Mouse (Mus musculus): ENCODE data around the gene Zfp740. TPM values are rescaled to one million over a fixed set of nuclear protein-coding genes. Genes with fewer than 3 reads are reported as not detected.
A peak's percentile ranks its signal among the peaks of the same experiment; 100 is the strongest.

Gene Zfp740
- polyA plus RNA-seq, 1 experiment: 46.6 TPM

DNA sequence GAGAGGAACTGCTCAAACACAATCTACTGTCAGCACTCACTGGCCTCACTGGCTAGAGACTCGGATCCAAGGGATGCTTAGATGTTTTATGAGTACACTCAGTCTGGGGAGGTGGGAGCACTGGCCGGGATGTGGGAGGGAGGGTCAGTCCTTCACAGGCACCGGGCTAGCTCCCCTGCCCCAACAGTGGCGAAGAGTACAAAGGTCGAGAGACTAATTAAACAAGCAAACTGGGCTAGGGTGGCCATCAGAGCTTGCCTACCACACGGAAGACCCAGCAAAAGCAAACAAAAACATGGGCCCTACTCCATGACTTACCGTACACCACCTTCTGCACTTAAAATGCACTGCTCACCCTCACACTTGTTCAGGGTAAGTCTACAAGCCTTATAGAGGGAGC is 11.3 kb upstream of the Zfp740 start:
- DNase-seq: no peak
- H3K4me3 ChIP-seq (replicated peaks; ENCODE audit: extremely low read depth, low read depth, low read length): no peak overlapping the region
- H3K4me1 ChIP-seq (ENCODE audit: control insufficient read depth, insufficient read depth, low read length): no peaks in the 10 kb centered on the region; the same call in 1 of the 2 replicates
- TF ChIP-seq CTCF (IDR thresholded peaks at IDR 0.05; ENCODE audit: insufficient read depth, low read length) (no peak), POLR2A (IDR thresholded peaks at IDR 0.05; ENCODE audit: borderline replicate concordance, extremely low read depth, low read depth, low read length) (no peak)
- 58% methylated on average over 7 of the region's 7 CpGs for WGBS

DNA sequence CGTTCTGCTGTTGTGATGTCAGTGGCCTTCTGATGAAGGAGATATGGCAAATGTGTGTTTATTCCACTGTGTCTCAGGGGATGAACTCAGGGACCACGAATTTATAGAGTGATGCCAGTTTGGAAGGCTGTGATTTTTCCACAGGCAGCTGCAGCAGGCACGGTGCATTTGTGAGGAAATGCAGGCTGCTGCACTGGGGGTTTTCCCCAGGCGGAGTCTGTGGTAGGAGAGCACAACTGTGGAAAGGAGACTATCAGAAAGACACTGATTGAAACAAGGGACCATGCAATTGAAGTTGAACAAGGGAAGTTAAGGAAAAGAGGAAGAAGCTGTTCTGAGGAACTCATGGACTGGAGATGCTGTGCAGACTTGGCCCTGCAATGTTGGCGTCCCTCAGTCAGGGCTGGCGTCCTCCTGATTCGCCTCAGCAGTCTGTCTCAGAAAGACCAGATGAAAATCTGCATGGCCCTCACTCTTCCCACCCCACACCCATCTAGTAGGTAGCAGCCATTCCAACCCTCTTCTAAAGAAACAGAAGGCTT is 10.7 kb upstream of the Zfp740 start:
- DNase-seq: no peak
- Histone ChIP-seq H3K4me1 (ENCODE audit: control insufficient read depth, insufficient read depth, low read length) (no peaks in the 10 kb centered on the region; the same call in 1 of the 2 replicates), H3K4me3 (replicated peaks; ENCODE audit: extremely low read depth, low read depth, low read length) (no peak overlapping the region)
- 53% methylated on average over 7 of the region's 7 CpGs for WGBS
- no peak for TF ChIP-seq CTCF (IDR thresholded peaks at IDR 0.05; ENCODE audit: insufficient read depth, low read length)
- TF ChIP-seq POLR2A (IDR thresholded peaks at IDR 0.05; ENCODE audit: borderline replicate concordance, extremely low read depth, low read depth, low read length): no peak

DNA sequence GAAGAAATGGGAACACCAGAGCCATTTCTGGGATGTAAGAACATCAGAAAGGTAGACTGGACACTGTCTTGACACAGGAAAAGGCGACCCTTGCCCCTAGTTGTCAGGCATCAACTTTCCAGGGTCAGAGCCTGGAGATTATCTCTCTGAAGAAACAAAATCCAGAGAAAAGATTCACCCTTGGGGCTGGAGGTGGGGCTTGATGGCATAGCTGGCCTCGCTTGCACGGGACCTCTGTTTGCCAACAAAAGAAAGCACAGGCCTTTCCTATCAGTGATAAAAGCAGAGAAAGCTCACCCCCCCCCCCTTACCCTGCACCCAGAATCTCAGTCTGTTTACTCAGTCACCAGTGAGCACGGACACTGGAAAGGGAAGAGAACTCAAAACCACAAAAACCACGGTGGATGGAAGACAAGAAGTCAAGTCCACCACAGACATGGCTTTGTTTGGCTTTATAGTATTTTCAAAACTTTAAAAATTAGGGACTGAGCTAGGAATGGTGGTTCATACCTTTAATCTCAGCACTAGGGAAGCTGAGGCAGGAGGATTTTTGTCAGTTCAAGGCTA is 10.1 kb upstream of the Zfp740 start:
- no peak for DNase-seq
- WGBS: 48% methylated on average over 5 of the region's 5 CpGs
- TF ChIP-seq POLR2A (IDR thresholded peaks at IDR 0.05; ENCODE audit: borderline replicate concordance, extremely low read depth, low read depth, low read length): no peak
- no peak for TF ChIP-seq CTCF (IDR thresholded peaks at IDR 0.05; ENCODE audit: insufficient read depth, low read length)
- no peaks in the 10 kb centered on the region; the same call in 1 of the 2 replicates for H3K4me1 ChIP-seq (ENCODE audit: control insufficient read depth, insufficient read depth, low read length)
- H3K4me3 ChIP-seq (replicated peaks; ENCODE audit: extremely low read depth, low read depth, low read length): no peak overlapping the region

DNA sequence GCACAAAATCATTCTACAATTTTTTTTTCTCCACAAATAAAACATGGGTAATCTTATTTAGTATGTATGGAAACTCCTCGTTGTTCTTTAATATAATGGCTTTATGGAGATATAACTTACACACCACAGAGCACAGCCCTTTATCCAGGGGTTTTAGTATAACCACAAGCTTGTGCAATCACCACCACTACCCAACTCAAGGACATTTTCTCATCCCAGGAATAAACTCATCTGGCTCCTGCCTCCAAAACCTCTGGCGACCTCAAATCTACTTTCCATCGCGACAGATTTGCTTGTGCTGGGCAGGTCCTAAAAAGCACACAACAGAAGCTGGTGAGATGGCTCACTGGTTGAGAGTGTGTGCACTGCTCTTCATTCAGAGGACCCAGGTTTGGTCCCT is 9.4 kb upstream of the Zfp740 start:
- Histone ChIP-seq H3K4me1 (ENCODE audit: control insufficient read depth, insufficient read depth, low read length) (no peaks in the 10 kb centered on the region; the same call in 1 of the 2 replicates), H3K4me3 (replicated peaks; ENCODE audit: extremely low read depth, low read depth, low read length) (no peak overlapping the region)
- 67% methylated on average over 4 of the region's 4 CpGs for WGBS
- DNase-seq: no peak
- no peak for TF ChIP-seq CTCF (IDR thresholded peaks at IDR 0.05; ENCODE audit: insufficient read depth, low read length)
- TF ChIP-seq POLR2A (IDR thresholded peaks at IDR 0.05; ENCODE audit: borderline replicate concordance, extremely low read depth, low read depth, low read length): no peak

DNA sequence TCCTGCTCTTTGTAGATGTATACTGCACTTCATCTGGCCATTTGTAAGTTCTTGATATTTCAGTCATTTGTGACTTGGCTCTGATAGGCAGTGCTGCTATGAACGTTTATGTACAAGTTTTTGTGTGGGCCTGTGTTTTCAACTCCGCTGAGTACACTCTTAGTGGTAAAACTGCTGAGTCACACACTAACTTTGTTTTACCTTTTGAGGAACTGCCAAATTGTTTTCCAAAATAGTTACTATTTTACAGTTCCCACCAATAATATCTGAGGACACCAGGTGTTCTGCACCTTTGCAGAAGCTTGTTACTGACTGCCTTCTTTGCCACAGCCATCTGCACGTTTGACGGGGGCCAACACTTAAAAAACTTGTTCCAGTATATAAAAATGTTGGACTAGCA is 8.6 kb upstream of the Zfp740 start:
- Histone ChIP-seq H3K4me3 (replicated peaks; ENCODE audit: extremely low read depth, low read depth, low read length) (no peak overlapping the region), H3K4me1 (ENCODE audit: control insufficient read depth, insufficient read depth, low read length) (peaks cover 3% of the 10 kb centered on the region; the same call in 1 of the 2 replicates)
- TF ChIP-seq CTCF (IDR thresholded peaks at IDR 0.05; ENCODE audit: insufficient read depth, low read length) (no peak), POLR2A (IDR thresholded peaks at IDR 0.05; ENCODE audit: borderline replicate concordance, extremely low read depth, low read depth, low read length) (no peak)
- 58% methylated on average over 4 of the region's 4 CpGs for WGBS
- DNase-seq: no peak

DNA sequence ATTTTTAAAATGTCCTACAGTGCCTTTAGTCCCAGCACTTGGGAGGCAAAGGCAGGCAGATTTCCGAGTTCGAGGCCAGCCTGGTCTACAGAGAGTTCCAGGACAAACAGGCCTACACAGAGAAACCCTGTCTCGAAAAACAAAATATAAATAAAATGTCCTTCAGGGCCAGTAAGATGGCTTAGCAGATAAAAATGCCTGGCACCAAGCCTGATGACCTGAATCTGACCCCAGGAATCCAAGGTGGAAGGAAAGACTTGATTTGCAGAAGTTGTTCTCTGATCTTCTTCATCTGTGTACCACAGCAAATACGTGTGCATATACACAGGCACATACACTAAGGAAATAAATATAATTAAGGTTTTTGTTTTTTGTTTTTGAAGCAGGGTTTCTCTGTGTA is 7.7 kb upstream of the Zfp740 start:
- TF ChIP-seq CTCF (IDR thresholded peaks at IDR 0.05; ENCODE audit: insufficient read depth, low read length): no peak
- TF ChIP-seq POLR2A (IDR thresholded peaks at IDR 0.05; ENCODE audit: borderline replicate concordance, extremely low read depth, low read depth, low read length): no peak
- no peak overlapping the region for H3K4me3 ChIP-seq (replicated peaks; ENCODE audit: extremely low read depth, low read depth, low read length)
- peaks cover 3% of the 10 kb centered on the region; the same call in 1 of the 2 replicates for H3K4me1 ChIP-seq (ENCODE audit: control insufficient read depth, insufficient read depth, low read length)
- no peak for DNase-seq
- WGBS: 42% methylated on average over 4 of the region's 4 CpGs

DNA sequence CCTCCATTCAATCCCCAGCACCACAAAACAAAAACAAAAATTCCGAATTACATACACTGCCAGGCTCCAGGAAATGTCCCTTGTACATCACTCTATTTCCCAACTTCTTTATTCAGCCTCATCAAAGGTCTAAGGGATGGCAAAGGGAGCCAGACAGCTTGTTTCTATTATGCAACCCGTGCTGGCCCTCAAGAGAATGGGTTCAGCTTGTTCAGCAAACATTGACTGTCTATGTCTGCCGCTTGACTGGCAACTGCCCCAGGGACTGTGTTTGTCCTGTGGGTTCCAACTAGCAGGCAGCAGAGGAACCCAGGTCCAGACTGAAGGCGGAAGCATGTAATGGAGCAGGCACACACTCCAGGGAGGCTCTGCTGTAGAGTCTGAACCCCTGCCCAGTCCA is 4.2 kb upstream of the Zfp740 start:
- Histone ChIP-seq H3K4me3 (replicated peaks; ENCODE audit: extremely low read depth, low read depth, low read length) (no peak overlapping the region), H3K4me1 (ENCODE audit: control insufficient read depth, insufficient read depth, low read length) (peaks cover 6% of the 10 kb centered on the region; the same call in 1 of the 2 replicates)
- no peak for DNase-seq
- whole genome bisulfite sequencing: 58% methylated on average over 4 of the region's 4 CpGs
- TF ChIP-seq CTCF (IDR thresholded peaks at IDR 0.05; ENCODE audit: insufficient read depth, low read length) (no peak), POLR2A (IDR thresholded peaks at IDR 0.05; ENCODE audit: borderline replicate concordance, extremely low read depth, low read depth, low read length) (no peak)

DNA sequence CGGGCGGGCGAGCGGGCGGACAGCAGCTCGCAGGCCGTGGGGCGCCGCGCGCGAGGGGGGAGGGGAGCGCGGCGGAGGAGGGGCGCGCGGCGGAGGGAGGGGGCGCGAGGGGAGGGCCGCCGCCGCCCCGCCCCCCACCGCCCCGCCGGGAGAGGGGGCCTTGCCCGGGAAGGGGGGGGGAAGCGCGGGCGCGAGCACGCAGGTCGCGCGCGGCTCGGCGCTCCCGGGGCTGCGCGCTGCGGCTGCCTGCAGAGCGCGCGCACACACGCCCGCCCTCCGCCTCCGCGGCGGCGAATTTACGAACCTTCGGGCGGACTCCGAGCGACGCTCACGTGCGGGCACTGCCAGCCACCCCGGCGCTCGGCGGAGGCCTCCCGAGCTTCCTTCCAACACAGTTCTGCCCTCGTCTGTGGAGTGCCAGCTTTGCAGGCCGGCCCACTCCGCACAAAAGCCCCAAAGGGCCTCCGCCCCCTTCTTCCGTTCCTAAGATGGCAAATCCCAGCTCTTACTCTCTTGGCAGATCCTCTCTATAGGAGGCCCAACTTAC is 859 bp downstream of the Zfp740 start:
- TF ChIP-seq POLR2A (IDR thresholded peaks at IDR 0.05; ENCODE audit: borderline replicate concordance, extremely low read depth, low read depth, low read length) (peak; percentile 24; the same call in 1 of the 2 replicates), CTCF (IDR thresholded peaks at IDR 0.05; ENCODE audit: insufficient read depth, low read length) (no peak)
- DNase-seq: peak; percentile 69
- WGBS: 1% methylated on average over 46 of the region's 72 CpGs
- Histone ChIP-seq H3K4me1 (ENCODE audit: control insufficient read depth, insufficient read depth, low read length) (peaks cover 29% of the 10 kb centered on the region), H3K4me3 (replicated peaks; ENCODE audit: extremely low read depth, low read depth, low read length) (peak overlapping the region; percentile 86)

DNA sequence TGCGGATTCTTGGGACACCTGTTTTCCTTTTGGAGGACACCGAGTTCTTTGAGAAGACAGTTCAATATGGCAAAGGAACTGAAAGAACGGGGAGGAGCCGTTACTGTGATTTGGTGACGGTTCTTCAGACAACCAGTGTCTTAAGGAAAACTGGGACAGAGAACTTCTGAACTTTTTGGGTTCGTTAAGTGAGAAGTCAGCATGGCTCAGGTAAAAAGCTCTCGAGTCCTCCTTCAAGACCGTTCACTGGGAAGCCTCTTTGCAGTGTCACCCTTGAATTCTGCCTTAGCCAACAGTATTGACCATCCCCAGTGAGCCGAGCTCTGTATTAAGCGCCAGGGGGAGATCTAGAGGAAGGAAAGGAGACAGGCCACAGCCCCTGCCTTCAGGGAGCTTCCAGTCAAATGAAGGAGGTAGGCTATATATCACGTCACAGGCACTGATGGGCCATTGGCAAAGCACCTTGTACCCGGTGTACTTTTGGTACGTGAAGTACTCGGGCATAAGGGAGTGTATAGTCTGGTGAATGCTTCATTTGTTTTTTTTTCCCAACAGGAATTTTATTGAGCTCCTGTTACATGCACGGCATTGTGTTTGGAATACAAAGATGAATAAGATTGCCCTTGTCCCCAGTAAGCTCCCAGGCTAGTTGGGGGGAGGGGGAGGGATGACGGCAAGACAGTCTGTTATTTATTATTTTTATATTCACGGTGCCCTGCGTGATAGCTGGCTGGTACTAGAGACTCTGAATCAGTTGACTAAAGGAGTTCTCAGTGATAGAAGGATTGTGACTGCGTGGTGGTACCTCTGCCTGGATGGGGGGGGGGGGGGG is 1.8 kb downstream of the Zfp740 start, which contains the start of gene Csad:
TSS of gene Csad (minus strand) at position 51 of the 832 bp plus-strand sequence.
- Histone ChIP-seq H3K4me3 (replicated peaks; ENCODE audit: extremely low read depth, low read depth, low read length) (peak within 1 kb of the TSS; percentile 86), H3K4me1 (ENCODE audit: control insufficient read depth, insufficient read depth, low read length) (peaks cover 27% of the 10 kb centered on the region)
- DNase-seq: no peak
- TF ChIP-seq POLR2A (IDR thresholded peaks at IDR 0.05; ENCODE audit: borderline replicate concordance, extremely low read depth, low read depth, low read length): no peak
- TF ChIP-seq CTCF (IDR thresholded peaks at IDR 0.05; ENCODE audit: insufficient read depth, low read length): no peak
- 40% methylated on average over 19 of the region's 19 CpGs for WGBS

Measured in lung, adult 2 months (tissue).